Mouse (Mus musculus) E14TG2a.4 (cell line): ENCODE results near the gene Actr5.

Experiments used
- H3K27me3 ChIP-seq: 2 replicates; pipeline ENCODE4 v1.6.1; 2014; ENCODE audit warnings: low read length, control low read depth; ENCODE audit not compliant: insufficient read depth
- H3K36me3 ChIP-seq: 2 replicates; pipeline ENCODE4 v1.6.1; 2014; ENCODE audit warnings: low read length, control low read depth; ENCODE audit not compliant: insufficient read depth
- H3K4me1 ChIP-seq: replicated peaks from 2 replicates; pipeline ENCODE4 v1.6.1; 2014; ENCODE audit warnings: low read depth, low read length, control low read depth
- H3K4me3 ChIP-seq: replicated peaks from 2 replicates; pipeline ENCODE4 v1.5.1; 2014; ENCODE audit warnings: mild to moderate bottlenecking, low read length
- H3K9me3 ChIP-seq: 2 replicates; pipeline ENCODE4 v1.6.1; 2014; ENCODE audit warnings: low read length, control low read depth
- CTCF ChIP-seq: conservative IDR thresholded peaks from 2 replicates; pipeline ENCODE4 v1.5.1; 2014; ENCODE audit warnings: low read length
- NANOG ChIP-seq: IDR thresholded peaks from 2 replicates; pipeline ENCODE4 v1.6.1; 2014; ENCODE audit warnings: borderline replicate concordance, low read length, mixed read lengths
- POU5F1 ChIP-seq: IDR thresholded peaks from 2 replicates; pipeline ENCODE4 v1.6.1; 2014; ENCODE audit warnings: low read length, borderline replicate concordance

The Actr5 gene

GRCm38 (mm10) chr2:158683038-158683413 lies 58.3 kb downstream of the Actr5 start:
- Histone ChIP-seq H3K9me3 (no peaks in the 10 kb centered on the region), H3K4me1 (peaks cover 15% of the 10 kb centered on the region), H3K4me3 (no peak overlapping the region), H3K36me3 (no peaks in the 10 kb centered on the region), H3K27me3 (peaks cover 20% of the 10 kb centered on the region)
- TF ChIP-seq CTCF (no peak), NANOG (no peak), POU5F1 (no peak)

GRCm38 (mm10) chr2:158684247-158684843 lies 59.7 kb downstream of the Actr5 start:
- Histone ChIP-seq H3K27me3 (peaks cover 24% of the 10 kb centered on the region), H3K4me3 (no peak overlapping the region), H3K4me1 (peaks cover 15% of the 10 kb centered on the region), H3K36me3 (no peaks in the 10 kb centered on the region), H3K9me3 (no peaks in the 10 kb centered on the region)
- TF ChIP-seq POU5F1 (no peak), NANOG (no peak), CTCF (no peak)

GRCm38 (mm10) chr2:158684910-158685309 lies 60.2 kb downstream of the Actr5 start:
- TF ChIP-seq NANOG (no peak), CTCF (no peak), POU5F1 (no peak)
- Histone ChIP-seq H3K4me1 (peaks cover 15% of the 10 kb centered on the region), H3K4me3 (no peak overlapping the region), H3K36me3 (no peaks in the 10 kb centered on the region), H3K27me3 (peaks cover 24% of the 10 kb centered on the region), H3K9me3 (no peaks in the 10 kb centered on the region)

GRCm38 (mm10) chr2:158686394-158686793 lies 61.7 kb downstream of the Actr5 start:
- TF ChIP-seq POU5F1 (no peak), CTCF (no peak), NANOG (no peak)
- peaks cover 15% of the 10 kb centered on the region for H3K4me1 ChIP-seq
- peaks cover 28% of the 10 kb centered on the region for H3K27me3 ChIP-seq
- H3K4me3 ChIP-seq, result no peak overlapping the region
- no peaks in the 10 kb centered on the region for H3K9me3 ChIP-seq
- H3K36me3 ChIP-seq, result no peaks in the 10 kb centered on the region

- no peaks in the 10 kb centered on the region for H3K36me3 ChIP-seq
- peaks cover 6% of the 10 kb centered on the region for H3K4me1 ChIP-seq
- H3K4me3 ChIP-seq, result peak overlapping the region; percentile 57
- no peak for TF ChIP-seq CTCF
- no peak for TF ChIP-seq NANOG
- no peak for TF ChIP-seq POU5F1
- peaks cover 40% of the 10 kb centered on the region for H3K27me3 ChIP-seq
- H3K9me3 ChIP-seq, result no peaks in the 10 kb centered on the region
Observed at GRCm38 (mm10) chr2:158687804-158688241, 63.1 kb downstream of the Actr5 start.
